ENCODE assay signal across 8 mouse cellular contexts in genomic region chr9:72531291-72531995, GRCm38 (mm10). TPM values are rescaled to one million over a fixed set of nuclear protein-coding genes. Genes with fewer than 3 reads are reported as not detected.
DNase-seq lines count a peak whose midpoint lies in the region; ATAC-seq and TF ChIP-seq lines count a peak whose summit lies in the region.

No protein-coding gene starts in this region.

- DNase-seq in NIH3T3 (ENCODE audit: low read depth), result peak; percentile 81
- DNase-seq in cerebellum, postnatal 10 days, result peak; percentile 90 to 94
- DNase-seq in frontal cortex, postnatal 10 days (ENCODE audit: low spot score in 2 of 2), result peak; percentile 84 to 86
- DNase-seq in hindbrain, embryonic 11.5 days (ENCODE audit: low spot score), result peak; percentile 85
- peak; percentile 78 to 85 for DNase-seq in layer of hippocampus, postnatal 10 days (ENCODE audit: low spot score in 2 of 2)
- DNase-seq in lung, postnatal 0 days (ENCODE audit: low spot score), result peak; percentile 92
- DNase-seq in ovary, postnatal 10 days (ENCODE audit: low spot score), result peak; percentile 54
- DNase-seq in thymus, postnatal 10 days (ENCODE audit: low spot score in 2 of 2), result peak; percentile 69 to 70

- H3K27me3 ChIP-seq in hindbrain, embryonic 11.5 days (ENCODE audit: control insufficient read depth, insufficient read depth, low read length), result no peaks in the 10 kb centered on the region
- H3K27me3 ChIP-seq in lung, postnatal 0 days (replicated peaks; ENCODE audit: insufficient read depth, low read length), result no peaks in the 10 kb centered on the region

- no peaks in the 10 kb centered on the region for H3K9me3 ChIP-seq in hindbrain, embryonic 11.5 days (ENCODE audit: control insufficient read depth, low read length)
- no peaks in the 10 kb centered on the region for H3K9me3 ChIP-seq in lung, postnatal 0 days (ENCODE audit: low read length)

- peak overlapping the region; percentile 93 for H3K4me3 ChIP-seq in hindbrain, embryonic 11.5 days (ENCODE audit: low read depth, low read length)
- H3K4me3 ChIP-seq in lung, postnatal 0 days (ENCODE audit: low read depth, low read length), result peak overlapping the region; percentile 98

- 2% methylated on average over 35 of the region's 35 CpGs for WGBS in hindbrain, embryonic 11.5 days
- 3% methylated on average over 31 of the region's 35 CpGs for WGBS in lung, postnatal 0 days

- peak; percentile 89 for ATAC-seq in hindbrain, embryonic 11.5 days (ENCODE audit: low FRiP score)
- ATAC-seq in lung, postnatal 0 days, result peak; percentile 83

- no peak; the same call in 1 of the 2 replicates for TF ChIP-seq CTCF in lung, postnatal 0 days (IDR thresholded peaks at IDR 0.05)

- peak overlapping the region; percentile 100 for H3K27ac ChIP-seq in hindbrain, embryonic 11.5 days (ENCODE audit: low read depth, low read length)
- H3K27ac ChIP-seq in lung, postnatal 0 days (ENCODE audit: low read length), result peak overlapping the region; percentile 97

- TF ChIP-seq EP300 in lung, postnatal 0 days (IDR thresholded peaks at IDR 0.05), result no peak

- no peaks in the 10 kb centered on the region for H3K36me3 ChIP-seq in hindbrain, embryonic 11.5 days (ENCODE audit: control insufficient read depth, insufficient read depth, low read length)
- no peaks in the 10 kb centered on the region for H3K36me3 ChIP-seq in lung, postnatal 0 days (ENCODE audit: insufficient read depth, low read length)

- H3K4me1 ChIP-seq in hindbrain, embryonic 11.5 days (replicated peaks; ENCODE audit: control insufficient read depth, insufficient read depth, low read length), result no peaks in the 10 kb centered on the region
- H3K4me1 ChIP-seq in lung, postnatal 0 days (ENCODE audit: insufficient read depth, low read depth, low read length), result peaks cover 3% of the 10 kb centered on the region; the same call in 1 of the 2 replicates

- H3K9ac ChIP-seq in hindbrain, embryonic 11.5 days (ENCODE audit: low read depth, low read length), result peak overlapping the region; percentile 93
- H3K9ac ChIP-seq in lung, postnatal 0 days (replicated peaks; ENCODE audit: low read depth), result peak overlapping the region; percentile 91

- H3K4me2 ChIP-seq in hindbrain, embryonic 11.5 days (replicated peaks; ENCODE audit: low read depth, low read length), result peak overlapping the region; percentile 47
- H3K4me2 ChIP-seq in lung, postnatal 0 days (replicated peaks; ENCODE audit: low read depth, low read length), result peak overlapping the region; percentile 87

RNA-seq across cellular contexts. Expression of gene Rfx7, which starts 0.6 kb away (rescaled TPM):
- 23.1 and 26.4 TPM in 2 replicates for polyA plus RNA-seq in hindbrain, embryonic 11.5 days (2014; fragmentation: Nextera tagmentation; extraction: Ambion mirVana)
- 10 to 100 TPM; 33.8 to 34.3 TPM for total RNA-seq in layer of hippocampus, postnatal 10 days (2021)
- polyA plus RNA-seq in lung, postnatal 0 days (2015; fragmentation: Nextera tagmentation; extraction: Ambion mirVana), result 4.0 and 4.2 TPM in 2 replicates

RNA-seq across cellular contexts. Expression of gene Tex9, which starts 39.4 kb away (rescaled TPM):
- polyA plus RNA-seq in hindbrain, embryonic 11.5 days (2014; fragmentation: Nextera tagmentation; extraction: Ambion mirVana), result 55.5 and 75.3 TPM in 2 replicates
- total RNA-seq in layer of hippocampus, postnatal 10 days (2021), result 10 to 100 TPM; 11.2 to 13.1 TPM
- polyA plus RNA-seq in lung, postnatal 0 days (2015; fragmentation: Nextera tagmentation; extraction: Ambion mirVana), result 7.6 and 9.1 TPM in 2 replicates

Comparison
In these comparisons a context has a peak if more than half of its experiments do, and no peak if none do; other contexts are left out.
1. Peak in every context shown above with its lines: DNase-seq, ATAC-seq, H3K4me3 ChIP-seq and H3K27ac ChIP-seq.